Mouse (Mus musculus): ENCODE data around the gene Atp8b3.

Gene Atp8b3

DNA sequence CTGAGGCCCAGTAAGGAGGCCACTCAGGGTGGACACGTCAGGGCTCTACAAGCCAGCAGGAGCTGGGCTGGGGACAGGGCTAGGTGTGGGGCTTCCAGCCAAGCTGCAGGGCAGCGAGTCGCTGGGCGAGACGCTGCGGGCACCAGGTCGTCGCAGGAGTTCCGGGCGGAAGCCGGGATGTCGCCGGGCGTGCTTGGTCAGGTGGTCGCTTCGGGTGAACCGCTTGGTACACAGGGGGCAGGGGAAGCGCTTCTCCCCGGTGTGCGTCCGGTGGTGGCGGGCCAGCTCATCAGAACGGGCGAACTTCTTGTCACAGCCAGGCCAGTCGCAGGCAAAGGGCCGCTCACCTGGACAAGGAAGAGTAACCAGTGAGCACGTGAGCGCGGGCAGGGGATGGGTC lies 30.0 kb upstream of the Atp8b3 start:
- DNase-seq (ENCODE audit: low spot score in 2 of 2): no peak

DNA sequence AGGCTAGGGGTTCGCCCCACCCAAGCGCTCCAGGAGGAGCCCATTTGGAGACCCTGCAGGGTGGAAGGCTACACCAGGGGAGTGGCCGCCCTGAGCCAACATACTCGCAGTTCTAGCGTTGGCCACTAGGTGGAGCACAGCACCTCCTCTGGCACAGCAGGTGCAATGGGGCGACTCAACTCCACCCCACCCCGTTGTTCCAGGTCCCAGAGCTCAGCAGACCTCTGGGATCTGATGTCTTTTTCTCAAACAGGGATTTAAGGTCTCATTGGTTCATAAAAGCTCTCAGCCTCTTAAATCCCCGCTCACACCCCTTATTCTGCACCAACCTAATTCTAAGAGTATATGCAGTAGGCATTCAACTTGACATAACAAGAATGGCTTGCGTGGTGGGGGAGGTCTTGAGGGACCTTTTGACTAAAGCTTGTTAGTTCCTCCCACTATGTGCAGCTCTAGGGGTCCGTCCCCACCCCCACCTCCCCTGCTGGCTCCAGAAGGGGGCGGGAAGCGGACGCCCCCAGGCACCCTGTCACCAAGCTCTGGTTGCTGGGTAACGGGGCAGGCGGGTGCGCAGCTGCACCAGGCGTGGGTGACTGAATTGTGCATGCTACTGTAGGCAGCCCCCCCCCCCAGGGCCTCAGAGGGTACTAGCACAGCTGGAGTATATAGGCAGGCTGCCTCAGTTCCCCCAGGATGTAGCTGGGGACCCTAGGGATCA lies 27.6 kb upstream of the Atp8b3 start:
- DNase-seq (ENCODE audit: low spot score in 2 of 2): peak; percentile 71 to 91

DNA sequence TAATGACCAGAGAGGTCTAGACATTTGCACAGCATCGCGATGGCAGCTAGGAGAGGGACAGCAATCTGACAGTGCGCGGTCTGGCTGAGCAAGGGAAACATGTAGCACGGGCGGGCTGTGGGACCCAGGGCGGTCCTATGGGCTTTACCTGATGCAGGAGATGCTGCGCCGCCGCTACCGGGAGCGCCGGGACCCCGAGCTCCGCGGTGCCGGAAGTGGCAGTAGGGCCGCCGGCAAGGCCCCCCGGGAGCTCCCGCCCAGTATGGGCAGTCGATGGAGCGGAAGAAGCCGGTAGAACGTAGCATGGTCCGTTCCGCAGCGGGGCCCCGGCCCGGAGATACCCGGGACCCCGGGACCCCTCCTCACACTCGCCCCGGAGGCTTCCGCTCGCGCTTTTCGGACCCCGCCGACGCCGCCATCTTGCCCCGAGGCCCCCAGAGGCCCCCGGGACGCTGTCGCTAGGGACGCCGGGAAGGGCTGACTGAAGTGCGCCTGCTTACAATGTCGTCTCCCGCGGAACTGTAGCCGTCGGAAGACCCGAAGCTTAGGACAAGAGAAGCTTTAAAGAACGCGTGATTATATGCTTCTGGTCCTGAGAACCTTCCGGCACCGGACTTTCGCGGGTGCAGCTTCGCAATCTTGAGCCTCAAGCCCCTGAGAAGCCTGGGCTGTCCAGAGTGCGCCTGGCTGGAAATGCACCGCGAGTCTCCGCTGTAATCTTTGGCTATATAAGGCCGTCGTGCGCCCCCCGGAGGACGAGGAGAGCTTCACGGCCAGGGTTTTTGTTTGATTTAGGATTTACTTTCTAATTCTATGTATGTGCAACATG lies 22.4 kb upstream of the Atp8b3 start, which contains the start of gene Rexo1:
Gene Rexo1 (minus strand): TSS at position 445 of the 829 bp plus-strand sequence.
- peak; percentile 89 to 92 for DNase-seq (ENCODE audit: low spot score in 2 of 2)

DNA sequence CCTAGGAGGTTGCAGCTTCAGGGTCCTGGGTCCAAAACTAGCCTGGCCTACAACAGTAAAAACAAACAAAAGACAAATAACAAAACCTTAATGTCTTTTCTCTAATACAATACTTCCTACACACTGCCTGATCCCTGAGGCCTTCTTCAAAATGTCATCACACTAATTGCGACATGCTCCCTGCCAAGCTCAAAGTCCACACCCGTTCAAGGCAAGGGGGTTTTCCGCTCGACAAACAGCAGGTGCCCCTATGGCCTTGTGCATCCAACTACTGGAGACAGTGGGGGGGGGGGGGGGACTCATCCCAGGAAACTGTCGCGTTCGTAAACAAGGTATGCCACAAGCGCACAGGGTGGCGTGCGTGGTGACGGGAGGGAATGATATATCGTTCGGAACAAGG lies 21.7 kb upstream of the Atp8b3 start:
- DNase-seq (ENCODE audit: low spot score in 2 of 2): no peak

DNA sequence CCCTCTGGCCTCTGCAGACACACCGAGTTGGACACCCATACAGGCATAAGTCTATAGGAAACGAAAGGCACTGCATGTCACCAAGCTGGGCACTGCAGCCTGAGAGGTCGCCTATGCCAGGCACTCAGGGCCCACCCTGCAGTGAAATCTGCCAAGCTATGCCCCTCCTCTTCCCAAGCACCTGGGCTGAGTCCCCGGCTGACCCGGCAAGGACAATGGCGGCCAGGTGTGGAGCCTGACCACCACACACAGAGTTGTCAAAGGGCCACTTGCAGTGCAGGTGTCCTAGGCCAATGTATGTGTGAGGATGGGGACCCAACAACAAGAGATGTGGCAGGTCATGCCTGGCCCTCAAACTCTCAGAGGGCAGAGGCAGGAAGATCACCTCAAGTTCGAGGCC lies 20.5 kb upstream of the Atp8b3 start:
- no peak for DNase-seq (ENCODE audit: low spot score in 2 of 2)

DNA sequence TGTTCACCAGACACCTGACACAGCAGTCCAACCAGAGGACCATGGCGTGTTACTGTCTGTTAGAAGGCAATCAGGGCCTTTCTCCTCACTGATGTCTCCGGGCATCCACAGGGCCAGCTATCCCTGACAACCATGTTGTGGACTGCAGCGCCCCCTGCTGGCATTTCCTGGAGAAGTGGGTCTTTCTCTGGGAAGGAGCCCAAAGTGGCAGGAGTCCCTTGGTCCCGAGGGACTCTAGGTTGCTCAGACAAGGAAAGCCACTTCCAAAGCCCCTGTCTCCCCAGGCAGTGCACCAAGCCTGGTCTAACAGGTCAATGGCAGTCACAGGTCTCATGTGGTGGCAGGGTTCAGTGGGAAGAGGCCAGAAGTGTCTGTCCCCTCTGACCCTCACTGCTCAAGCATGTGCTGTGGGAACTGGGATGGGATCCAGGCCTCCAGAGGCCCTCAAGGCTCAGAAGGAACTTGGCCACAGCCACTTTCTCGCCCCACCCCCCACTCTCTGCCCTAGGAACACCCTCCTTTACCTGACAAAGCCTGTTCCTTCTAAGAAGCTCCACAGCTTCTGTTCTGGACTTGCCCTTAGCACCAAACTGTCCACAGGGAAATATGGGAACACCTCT lies 18.5 kb upstream of the Atp8b3 start:
- DNase-seq (ENCODE audit: low spot score in 2 of 2): peak; percentile 59 to 84

DNA sequence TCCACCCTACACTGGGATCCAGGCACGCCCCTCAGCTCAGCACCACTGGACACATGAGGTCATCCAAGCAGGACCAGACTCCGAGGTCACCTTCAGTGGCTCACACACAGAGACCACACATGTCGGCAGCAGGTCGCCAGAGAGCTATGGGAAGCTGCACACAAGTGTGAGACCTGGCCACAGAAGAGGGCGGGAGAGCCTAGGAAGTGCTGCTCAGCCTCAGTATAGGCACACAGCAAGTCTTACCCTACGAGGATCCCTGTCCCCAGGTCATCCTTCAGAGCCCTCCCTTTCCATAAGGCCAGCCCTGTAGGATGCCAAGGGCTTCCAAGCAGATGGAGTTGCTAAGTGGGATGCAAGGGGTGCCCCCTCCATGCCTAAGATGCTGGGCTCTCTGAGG lies 15.1 kb upstream of the Atp8b3 start:
- no peak for DNase-seq (ENCODE audit: low spot score in 2 of 2)

DNA sequence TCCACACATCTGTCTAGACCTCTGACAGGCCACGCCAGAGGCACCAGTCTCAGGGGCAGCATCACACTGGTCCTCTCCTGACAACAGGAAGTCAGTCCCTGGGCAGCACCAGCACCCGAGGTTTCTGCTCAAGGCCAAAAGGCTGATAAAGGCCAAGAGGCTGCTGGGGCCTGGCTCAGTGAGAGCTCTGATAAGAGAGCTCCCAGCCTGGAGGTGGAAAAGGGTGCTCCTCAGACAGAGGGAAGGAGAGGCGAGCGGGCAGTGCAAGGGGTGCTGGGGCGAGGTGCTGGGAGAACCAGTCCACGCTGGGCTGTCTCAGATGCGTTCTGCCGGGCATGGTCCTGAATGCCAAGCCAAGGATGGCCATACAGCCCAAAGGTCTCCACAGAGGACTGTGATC lies 14.7 kb upstream of the Atp8b3 start:
- DNase-seq (ENCODE audit: low spot score in 2 of 2): no peak

DNA sequence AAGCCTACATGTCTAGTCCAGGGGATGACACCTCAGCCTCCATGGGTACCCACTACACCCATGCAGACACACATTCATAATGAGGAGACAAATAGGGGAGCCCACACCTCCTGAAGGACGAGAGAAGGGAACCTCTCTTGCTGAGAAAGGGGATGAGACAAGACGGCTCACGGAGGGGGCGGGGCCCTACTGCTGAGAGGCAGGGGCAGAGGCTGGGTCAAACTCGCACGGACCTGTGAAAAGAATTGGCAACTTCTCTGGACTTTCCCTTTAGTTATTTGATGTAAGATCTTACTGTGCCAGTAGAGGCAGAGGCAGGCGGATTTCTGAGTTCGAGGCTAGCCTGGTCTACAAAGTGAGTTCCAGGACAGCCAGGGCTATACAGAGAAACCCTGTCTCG lies 13.4 kb upstream of the Atp8b3 start:
- no peak for DNase-seq (ENCODE audit: low spot score in 2 of 2)

DNA sequence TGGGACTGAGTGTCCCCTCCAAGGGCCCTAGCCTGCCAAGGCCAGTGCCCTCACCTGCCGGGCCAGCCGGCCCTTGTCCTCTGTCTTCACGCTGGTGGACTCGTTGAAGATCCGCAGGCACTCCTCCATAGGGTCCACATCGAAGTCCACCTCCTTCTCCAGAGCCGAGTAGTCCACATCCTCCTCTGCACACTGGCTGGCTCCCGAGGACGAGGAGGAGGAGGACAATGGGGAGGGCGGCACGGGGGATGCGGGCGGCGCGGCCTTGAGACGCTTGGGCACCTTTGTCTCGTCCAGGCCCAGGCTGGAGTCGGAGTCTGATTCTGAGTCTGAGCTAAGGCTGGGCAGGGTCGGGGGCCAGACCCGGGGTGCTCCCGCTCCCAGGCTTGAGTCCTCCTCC lies 10.4 kb upstream of the Atp8b3 start:
- DNase-seq (ENCODE audit: low spot score in 2 of 2): no peak

DNA sequence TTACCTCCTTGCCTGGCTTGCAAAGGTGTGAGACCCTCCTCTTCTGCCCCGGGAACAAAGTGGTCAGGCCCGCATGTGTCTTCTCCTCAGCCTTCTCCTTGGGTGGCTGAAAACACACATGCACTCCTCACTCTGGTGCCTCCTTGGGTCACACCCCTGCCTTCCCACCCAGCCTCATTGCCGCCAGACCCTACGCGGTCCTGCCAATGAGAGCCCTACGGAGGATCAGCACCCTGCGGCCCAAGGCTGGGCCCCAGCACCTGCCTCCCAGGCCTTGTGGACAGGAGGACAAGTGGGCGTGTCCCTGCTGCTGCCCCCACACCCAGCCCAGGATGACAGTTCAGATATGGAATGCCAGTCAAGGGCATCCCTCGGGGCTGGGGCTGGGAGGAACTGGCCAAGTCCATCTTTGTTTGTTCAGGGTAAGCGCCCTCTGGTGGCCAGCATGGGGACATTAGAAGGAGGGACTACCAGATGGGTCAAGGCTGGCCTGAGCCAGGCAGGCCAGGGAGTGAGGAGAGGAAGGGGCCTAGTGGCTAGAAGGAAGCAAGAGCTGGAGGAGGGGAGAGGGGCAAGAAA lies 9.6 kb upstream of the Atp8b3 start:
- peak in 1 of 2 experiments; percentile 73 for DNase-seq (ENCODE audit: low spot score in 2 of 2)

DNA sequence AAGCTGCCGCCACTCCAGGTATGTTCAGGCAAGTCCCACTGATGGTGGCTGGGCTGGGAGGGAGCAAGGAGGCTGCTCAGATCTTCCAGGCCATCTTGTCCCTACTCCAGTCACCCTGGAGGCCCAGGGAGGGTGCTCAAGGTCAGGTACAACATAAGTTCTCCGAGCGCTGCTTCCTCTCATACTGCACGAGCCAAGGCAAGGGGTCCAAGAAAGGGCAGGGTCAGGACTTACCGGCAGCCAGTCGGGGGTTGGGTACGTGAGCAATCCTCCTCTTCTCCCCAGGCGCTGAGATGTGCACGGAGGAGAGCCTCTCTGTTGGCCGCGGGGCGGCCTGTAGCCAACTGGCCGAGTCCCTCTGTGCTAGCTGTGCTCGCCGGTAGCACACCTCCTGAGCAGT lies 8.6 kb upstream of the Atp8b3 start:
- no peak for DNase-seq (ENCODE audit: low spot score in 2 of 2)

DNA sequence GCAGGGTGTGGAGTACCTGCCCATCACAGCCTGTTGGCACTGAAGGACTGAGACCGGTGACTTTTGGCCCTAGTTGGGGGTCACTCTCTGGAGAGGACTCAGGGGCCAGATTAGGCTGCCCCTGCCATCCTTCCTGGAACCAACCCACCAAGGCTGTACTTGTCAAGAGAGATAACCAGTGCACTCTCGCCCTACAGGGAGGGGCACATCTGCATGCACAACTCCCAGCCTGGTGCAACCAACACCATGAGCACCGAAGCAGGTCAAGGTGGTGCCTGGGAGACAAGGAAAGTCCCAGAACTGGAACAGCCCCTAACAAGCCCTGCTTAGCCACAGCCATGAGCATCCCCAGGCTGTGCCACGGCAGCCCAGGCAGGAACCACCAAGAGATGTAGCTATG lies 8.0 kb upstream of the Atp8b3 start:
- DNase-seq (ENCODE audit: low spot score in 2 of 2): no peak

DNA sequence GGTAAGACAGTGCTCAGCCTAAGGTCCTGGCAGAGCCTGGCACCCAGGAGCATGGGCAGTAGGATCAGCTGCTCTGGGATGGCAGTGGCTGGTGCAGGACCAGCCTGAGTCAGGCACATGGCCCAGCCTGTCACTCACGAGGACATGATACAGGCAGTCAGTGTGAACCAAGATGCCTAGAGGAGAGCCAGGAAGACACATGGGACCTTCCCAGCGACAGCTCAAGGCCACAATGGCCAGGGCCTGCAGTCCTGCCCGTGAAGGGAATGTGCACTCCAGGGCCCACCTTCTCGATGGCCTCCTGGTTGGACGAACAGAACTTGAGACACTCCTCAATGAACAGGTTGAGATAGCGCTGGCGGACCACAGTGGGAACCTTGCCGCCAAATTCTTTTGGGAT lies 6.7 kb upstream of the Atp8b3 start:
- DNase-seq (ENCODE audit: low spot score in 2 of 2): no peak

DNA sequence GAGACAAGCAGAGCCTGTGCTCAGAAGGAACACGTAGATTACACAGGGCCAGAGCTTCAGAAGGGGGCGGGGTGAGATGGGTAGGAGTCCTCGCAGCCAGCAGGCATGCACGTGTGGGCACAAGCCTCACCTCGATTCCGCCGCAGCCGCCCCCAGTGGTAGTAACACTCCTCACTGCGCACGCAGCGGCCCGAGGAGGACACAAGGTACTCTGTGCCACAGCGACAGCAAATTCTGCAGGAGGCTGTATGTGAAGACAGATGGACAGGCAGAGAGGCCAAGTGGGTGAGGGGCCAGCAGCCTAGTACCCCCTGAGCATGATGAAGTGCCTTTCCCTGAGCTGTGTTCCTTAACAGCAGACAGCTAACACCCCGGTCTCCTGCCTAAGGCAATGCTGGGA lies 4.9 kb upstream of the Atp8b3 start:
- no peak for DNase-seq (ENCODE audit: low spot score in 2 of 2)

DNA sequence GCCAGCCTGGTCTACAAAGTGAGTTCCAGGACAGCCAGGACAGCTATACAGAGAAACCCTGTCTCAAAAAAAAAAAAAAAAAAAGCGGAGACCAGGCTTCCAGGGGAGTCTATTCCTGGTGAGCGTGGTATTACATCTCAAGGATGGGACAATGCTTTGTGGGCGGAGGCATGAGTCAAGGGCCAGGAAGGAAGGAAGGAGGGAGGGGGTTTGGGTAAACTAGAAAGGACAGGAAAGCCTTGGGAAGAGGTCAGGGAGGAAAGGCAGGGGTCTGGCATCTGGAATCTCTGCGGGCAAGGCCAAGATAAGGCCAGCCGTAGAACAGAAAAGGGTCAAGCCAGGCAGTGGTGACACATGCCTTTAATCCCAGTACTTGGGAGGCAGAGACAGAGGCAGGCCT lies 569 bp upstream of the Atp8b3 start:
- no peak for DNase-seq (ENCODE audit: low spot score in 2 of 2)

DNA sequence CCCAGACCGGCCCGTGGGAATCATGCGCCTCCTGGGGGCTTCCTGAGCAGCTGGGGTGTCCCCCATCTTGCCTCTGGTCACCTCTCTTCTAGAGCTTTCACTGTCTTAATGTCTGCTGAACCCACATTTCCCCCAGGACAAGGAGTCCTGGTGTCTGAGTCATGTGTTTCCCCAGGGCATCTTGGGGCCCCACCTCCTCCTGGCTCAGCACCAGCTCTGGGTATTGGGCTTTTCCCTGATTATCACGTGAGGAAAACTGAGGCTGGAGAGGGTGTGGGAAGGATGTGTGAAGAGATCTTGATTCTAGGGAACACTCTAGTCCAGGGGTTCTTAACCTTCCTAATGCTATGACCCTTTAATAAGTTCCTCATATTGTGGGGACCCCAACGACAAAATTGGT lies 744 bp downstream of the Atp8b3 start:
- no peak for DNase-seq (ENCODE audit: low spot score in 2 of 2)

DNA sequence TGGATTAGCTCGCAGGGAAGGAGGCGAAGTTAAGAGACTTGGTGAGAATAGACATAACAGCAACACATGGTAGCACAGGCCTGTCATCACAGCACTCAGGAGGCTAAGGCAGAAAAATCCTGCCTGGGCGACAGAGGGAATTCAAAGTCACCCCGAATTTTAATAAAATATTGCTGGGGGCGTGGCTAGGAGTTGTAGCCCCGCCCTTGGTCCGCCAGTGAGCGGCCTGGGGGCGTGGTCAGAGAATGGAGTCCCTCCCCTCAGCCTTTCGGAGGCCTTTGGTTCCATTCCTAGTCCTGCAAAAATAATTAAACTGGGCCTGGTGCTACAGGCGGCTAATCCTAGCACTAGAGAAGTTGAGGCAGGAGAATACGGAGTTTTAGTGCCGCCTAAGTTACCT lies 3.2 kb downstream of the Atp8b3 start:
- DNase-seq (ENCODE audit: low spot score in 2 of 2): no peak

DNA sequence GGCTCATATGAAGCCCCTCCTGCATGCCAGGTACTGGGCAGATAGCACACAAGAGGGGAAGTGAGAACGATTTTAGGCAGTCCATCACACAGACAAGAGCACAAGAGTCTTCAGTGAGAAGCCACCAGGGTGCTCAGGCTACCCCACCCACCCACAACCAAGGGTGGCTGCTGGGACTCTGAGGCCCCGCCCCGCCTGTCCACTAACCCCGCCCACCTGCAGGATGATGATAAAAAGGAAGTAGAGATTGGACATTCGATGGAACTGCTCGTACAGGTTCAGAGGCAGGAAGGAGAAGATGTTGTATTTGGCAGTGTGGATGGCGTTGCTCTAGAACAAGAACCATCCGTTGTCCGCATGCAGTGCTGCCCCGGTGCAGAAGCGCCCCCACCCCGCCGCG lies 3.9 kb downstream of the Atp8b3 start:
- no peak for DNase-seq (ENCODE audit: low spot score in 2 of 2)

DNA sequence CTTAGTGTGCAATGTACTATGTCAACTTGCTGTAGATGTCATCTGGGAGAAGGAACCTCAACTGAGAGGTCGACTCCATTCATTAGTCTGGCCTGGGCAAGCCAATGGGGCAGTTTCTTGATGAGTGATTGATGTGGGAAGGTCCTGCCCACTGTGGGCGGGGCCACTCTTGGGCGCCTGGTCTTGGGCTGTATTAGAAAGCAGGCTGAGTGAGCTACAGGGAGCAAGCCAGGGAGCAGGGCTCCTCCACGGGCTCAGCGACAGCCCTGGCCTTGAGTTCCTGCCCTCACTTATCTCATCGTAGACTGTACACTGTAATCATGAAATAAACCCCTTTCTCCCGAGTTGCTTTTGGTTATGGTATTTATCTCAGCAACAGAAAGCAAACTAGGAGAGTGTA lies 5.2 kb downstream of the Atp8b3 start:
- no peak for DNase-seq (ENCODE audit: low spot score in 2 of 2)

DNA sequence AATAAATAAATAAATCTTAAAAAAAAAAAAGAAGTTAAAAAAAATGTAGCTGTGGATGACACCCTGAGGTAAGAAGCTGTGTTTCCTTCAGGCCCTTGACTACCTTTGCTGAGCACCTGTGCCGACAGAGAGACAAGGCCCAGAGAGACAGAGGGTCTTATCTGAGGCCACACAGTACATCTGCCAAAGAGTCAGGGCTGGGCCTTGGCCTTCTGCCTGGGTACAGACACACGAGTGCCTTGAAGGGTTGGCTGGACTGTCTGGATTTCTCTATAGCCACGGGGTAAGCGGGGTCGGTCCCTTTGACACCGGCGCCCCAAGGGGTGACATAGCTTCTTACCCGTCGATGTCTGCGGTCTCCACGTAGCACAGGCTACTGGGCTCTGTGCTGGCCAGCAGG lies 6.1 kb downstream of the Atp8b3 start:
- DNase-seq (ENCODE audit: low spot score in 2 of 2): no peak

DNA sequence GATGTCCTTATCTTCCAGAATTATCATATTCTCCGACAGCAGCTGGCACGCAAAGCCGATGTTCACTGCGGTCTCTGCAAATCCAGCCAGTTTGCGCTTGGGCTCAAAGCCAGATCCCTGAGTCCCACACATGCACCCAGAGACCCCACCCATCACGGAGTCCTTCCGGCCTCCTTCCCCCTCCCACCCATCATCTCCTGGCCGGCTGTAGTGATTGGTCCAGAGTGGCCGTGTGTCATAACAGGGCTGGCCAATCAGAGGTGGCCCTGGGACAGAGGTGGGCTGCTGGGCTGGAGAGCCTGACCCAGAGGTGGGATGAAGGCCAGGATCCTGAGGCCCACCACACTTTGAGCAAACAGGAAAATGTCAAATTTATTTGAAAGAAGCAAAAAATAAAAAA lies 12.8 kb downstream of the Atp8b3 start:
- no peak for DNase-seq (ENCODE audit: low spot score in 2 of 2)

DNA sequence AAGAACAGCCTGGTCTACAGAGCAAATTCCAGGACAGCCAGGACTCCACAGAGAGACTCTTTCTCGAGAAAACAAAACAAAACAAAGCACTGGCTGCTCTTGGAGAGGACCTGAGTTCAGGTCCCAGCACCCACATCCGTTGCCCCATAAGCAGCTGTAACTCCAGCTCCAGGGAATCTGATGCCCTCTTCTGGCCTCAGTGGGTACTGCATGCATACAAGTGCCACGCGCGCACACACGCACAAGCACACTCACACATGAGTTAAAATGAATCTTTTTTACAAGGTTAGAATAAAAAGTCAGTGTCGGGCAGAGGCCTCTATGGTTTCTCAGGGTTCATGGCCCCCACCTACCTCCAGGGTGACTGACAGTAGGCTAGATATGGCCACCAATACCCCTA lies 15.6 kb downstream of the Atp8b3 start:
- no peak for DNase-seq (ENCODE audit: low spot score in 2 of 2)

All from urinary bladder, postnatal 4 days (tissue).